Mouse (Mus musculus): ENCODE results near the gene Hmg20a. TPM values are rescaled to one million over a fixed set of nuclear protein-coding genes. Genes with fewer than 3 reads are reported as not detected.

Gene Hmg20a
- polyA plus RNA-seq (2012; rRNA removed) = 9.4 and 10.3 TPM in 2 replicates

GRCm38 (mm10) chr9:56417948-56418737, at the start of gene Hmg20a, which contains the start of gene Peak1:
TSS of gene Hmg20a (plus strand) at chr9:56418609.
TSS of gene Peak1 (minus strand) at chr9:56418067.

Other genes starting within 250 kb of the Hmg20a start
- 2.6 and 2.9 TPM in 2 replicates for gene Peak1, start 542 bp upstream of the Hmg20a start, polyA plus RNA-seq (2012; rRNA removed)

Measured in liver, embryonic 18 days (tissue).